Mouse (Mus musculus): ENCODE data around the gene Trpc4.

The Trpc4 gene

GRCm38 (mm10) chr3:54238891-54239290, 83.1 kb downstream of the Trpc4 start:
- TF ChIP-seq GATA4 (IDR thresholded peaks at IDR 0.05; ENCODE audit: insufficient replicate concordance, low read length): peak; percentile 37; the same call in 1 of the 2 replicates

GRCm38 (mm10) chr3:54239426-54239825, 83.6 kb downstream of the Trpc4 start:
- no peak for TF ChIP-seq GATA4 (IDR thresholded peaks at IDR 0.05; ENCODE audit: insufficient replicate concordance, low read length)

GRCm38 (mm10) chr3:54243136-54243535, 87.3 kb downstream of the Trpc4 start:
- no peak for TF ChIP-seq GATA4 (IDR thresholded peaks at IDR 0.05; ENCODE audit: insufficient replicate concordance, low read length)

- TF ChIP-seq GATA4 (IDR thresholded peaks at IDR 0.05; ENCODE audit: insufficient replicate concordance, low read length): no peak
Observed at GRCm38 (mm10) chr3:54244729-54245465, 89.1 kb downstream of the Trpc4 start.

GRCm38 (mm10) chr3:54246416-54246815, 90.6 kb downstream of the Trpc4 start:
- peak; percentile 46; the same call in 1 of the 2 replicates for TF ChIP-seq GATA4 (IDR thresholded peaks at IDR 0.05; ENCODE audit: insufficient replicate concordance, low read length)

- no peak for TF ChIP-seq GATA4 (IDR thresholded peaks at IDR 0.05; ENCODE audit: insufficient replicate concordance, low read length)
Observed at GRCm38 (mm10) chr3:54249311-54249710, 93.5 kb downstream of the Trpc4 start.

GRCm38 (mm10) chr3:54266943-54267342, 111.1 kb downstream of the Trpc4 start:
- TF ChIP-seq GATA4 (IDR thresholded peaks at IDR 0.05; ENCODE audit: insufficient replicate concordance, low read length): no peak

GRCm38 (mm10) chr3:54269180-54269579, 113.3 kb downstream of the Trpc4 start:
- TF ChIP-seq GATA4 (IDR thresholded peaks at IDR 0.05; ENCODE audit: insufficient replicate concordance, low read length): no peak

- TF ChIP-seq GATA4 (IDR thresholded peaks at IDR 0.05; ENCODE audit: insufficient replicate concordance, low read length): no peak
Observed at GRCm38 (mm10) chr3:54274651-54275050, 118.8 kb downstream of the Trpc4 start.

GRCm38 (mm10) chr3:54289731-54290130, 133.9 kb downstream of the Trpc4 start:
- TF ChIP-seq GATA4 (IDR thresholded peaks at IDR 0.05; ENCODE audit: insufficient replicate concordance, low read length): no peak

GRCm38 (mm10) chr3:54310604-54311003, 154.8 kb downstream of the Trpc4 start:
- TF ChIP-seq GATA4 (IDR thresholded peaks at IDR 0.05; ENCODE audit: insufficient replicate concordance, low read length): no peak

- no peak for TF ChIP-seq GATA4 (IDR thresholded peaks at IDR 0.05; ENCODE audit: insufficient replicate concordance, low read length)
Observed at GRCm38 (mm10) chr3:54314055-54314454, 158.2 kb downstream of the Trpc4 start.

- TF ChIP-seq GATA4 (IDR thresholded peaks at IDR 0.05; ENCODE audit: insufficient replicate concordance, low read length): no peak
Observed at GRCm38 (mm10) chr3:54352891-54353652, 197.2 kb downstream of the Trpc4 start.

- no peak for TF ChIP-seq GATA4 (IDR thresholded peaks at IDR 0.05; ENCODE audit: insufficient replicate concordance, low read length)
Observed at GRCm38 (mm10) chr3:54357561-54357960, 201.7 kb downstream of the Trpc4 start.

- peak; percentile 12; the same call in 1 of the 2 replicates for TF ChIP-seq GATA4 (IDR thresholded peaks at IDR 0.05; ENCODE audit: insufficient replicate concordance, low read length)
Observed at GRCm38 (mm10) chr3:54358463-54359189, 202.8 kb downstream of the Trpc4 start.
